Mouse (Mus musculus) gastrocnemius, postnatal 36 days (tissue): ENCODE data around the gene Spty2d1. TPM values are rescaled to one million over a fixed set of nuclear protein-coding genes. Genes with fewer than 3 reads are reported as not detected.
"Not testable (repeated sequence)": the region's sequence is repeated elsewhere in the genome, so short reads cannot be mapped to it uniquely, and the experiment has no call there.

Experiments
- DNase-seq, 2 experiments: peaks; one replicate each; pipeline ENCODE4 v3.0.0; 2022
- intact Hi-C: fragments of 180-260 bp; cut with DNase I; formaldehyde crosslinking; loops from one replicate; pipeline ENCODE4 v1.15.1; 2025
- total RNA-seq, 2 experiments: library from RNA; stranded (reverse); gene quantifications; 2 replicates each; pipeline ENCODE4 v1.2.3; 2021

The Spty2d1 gene
- total RNA-seq, 2 experiments from 2014 or later: 3.8 to 4.7 TPM

GRCm38 (mm10) chr7:46997008-46997407 is 11.2 kb downstream of the Spty2d1 start:
- no peak for DNase-seq
- intact Hi-C loops: no loop called here

- intact Hi-C loops: no loop called here
Observed at GRCm38 (mm10) chr7:46995558-46995957, 12.7 kb downstream of the Spty2d1 start.

GRCm38 (mm10) chr7:46993079-46993478 is 15.1 kb downstream of the Spty2d1 start:
- DNase-seq: no peak
- intact Hi-C loops: no loop called here

More at GRCm38 (mm10) chr7:46995558-46995957, 12.7 kb downstream of the Spty2d1 start:
- DNase-seq: no peak

GRCm38 (mm10) chr7:46989387-46989786 is 18.8 kb downstream of the Spty2d1 start:
- DNase-seq, intact Hi-C loops: not testable (repeated sequence)

GRCm38 (mm10) chr7:46987073-46987472 is 21.1 kb downstream of the Spty2d1 start:
- intact Hi-C loops: no loop called here
- DNase-seq: no peak

GRCm38 (mm10) chr7:46986646-46987045 is 21.6 kb downstream of the Spty2d1 start:
- no peak for DNase-seq
- intact Hi-C loops: no loop called here

DNA sequence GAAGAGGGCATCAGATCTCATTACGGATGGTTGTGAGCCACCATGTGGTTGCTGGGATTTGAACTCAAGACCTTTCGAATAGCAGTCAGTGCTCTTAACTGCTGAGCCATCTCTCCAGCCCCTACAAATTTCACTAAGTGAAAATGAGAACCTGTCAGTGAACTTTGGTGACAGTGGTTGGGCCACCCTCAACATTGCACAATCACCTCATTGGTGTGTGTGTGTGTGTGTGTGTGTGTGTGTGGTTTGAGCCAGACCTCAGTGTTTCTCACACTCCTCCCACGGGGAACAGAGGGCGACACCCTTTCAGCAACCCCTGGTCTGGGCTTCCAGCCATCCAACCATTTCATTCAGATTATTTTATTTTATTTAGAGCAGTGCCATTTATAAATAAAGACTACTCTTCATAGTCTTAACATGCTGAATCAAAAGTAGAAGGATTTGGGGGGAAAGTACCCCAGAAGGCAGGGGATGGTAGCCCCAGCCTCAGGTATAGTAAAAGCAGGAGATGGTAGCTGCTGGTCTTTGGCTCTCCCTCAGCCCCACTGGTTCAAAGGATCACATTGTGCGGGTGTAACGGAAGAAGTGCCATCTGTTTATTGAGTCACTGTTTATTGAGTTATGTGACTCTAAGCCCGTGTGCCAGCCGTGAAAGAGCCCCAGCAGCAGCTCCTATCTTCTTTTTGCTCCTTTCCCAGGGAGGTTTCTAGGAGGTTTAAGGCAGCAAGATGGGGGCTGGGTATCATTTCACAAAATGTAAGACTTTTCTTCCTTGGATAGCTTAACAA is 22.3 kb downstream of the Spty2d1 start:
- intact Hi-C loops: no loop called here

GRCm38 (mm10) chr7:46983280-46983679 is 24.9 kb downstream of the Spty2d1 start, which contains the start of gene Gm9999:
Gene Gm9999, plus strand, starts transcription at chr7:46983580.
- intact Hi-C loops: no loop called here
- no peak for DNase-seq

More for the DNA sequence above, 22.3 kb downstream of the Spty2d1 start:
- no peak for DNase-seq

- DNase-seq: no peak
- intact Hi-C loops: no loop called here
Observed at GRCm38 (mm10) chr7:46975456-46975855, 32.8 kb downstream of the Spty2d1 start.

GRCm38 (mm10) chr7:46974648-46975047 is 33.6 kb downstream of the Spty2d1 start:
- DNase-seq: no peak
- intact Hi-C loops: no loop called here

- intact Hi-C loops: no loop called here
- no peak for DNase-seq
Observed at GRCm38 (mm10) chr7:46969898-46970297, 38.3 kb downstream of the Spty2d1 start.

DNA sequence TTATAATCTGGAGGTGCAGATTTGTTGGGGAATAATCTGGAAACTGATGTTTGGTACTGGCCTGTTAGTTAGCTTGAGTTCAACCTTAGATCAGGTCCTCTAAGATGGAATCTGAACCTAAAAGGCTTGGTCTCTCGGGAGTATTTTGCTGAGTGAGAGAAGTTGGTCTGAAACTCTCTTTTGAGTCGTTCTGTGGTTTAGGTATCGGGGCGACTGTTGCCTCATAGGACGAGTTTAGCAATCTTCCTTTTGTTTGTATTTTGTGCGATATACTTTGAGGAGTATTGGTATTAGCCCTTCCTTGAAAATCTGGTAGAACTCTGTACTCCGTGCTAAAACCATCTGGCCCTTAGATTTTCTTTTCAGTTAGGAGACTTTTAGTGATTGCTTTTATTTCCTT is 44.1 kb downstream of the Spty2d1 start:
- no peak for DNase-seq
- intact Hi-C loops: loop anchor here (5.0 kb wide), 2 partner anchors 118 to 188 kb away; no protein-coding TSS in a partner anchor

DNA sequence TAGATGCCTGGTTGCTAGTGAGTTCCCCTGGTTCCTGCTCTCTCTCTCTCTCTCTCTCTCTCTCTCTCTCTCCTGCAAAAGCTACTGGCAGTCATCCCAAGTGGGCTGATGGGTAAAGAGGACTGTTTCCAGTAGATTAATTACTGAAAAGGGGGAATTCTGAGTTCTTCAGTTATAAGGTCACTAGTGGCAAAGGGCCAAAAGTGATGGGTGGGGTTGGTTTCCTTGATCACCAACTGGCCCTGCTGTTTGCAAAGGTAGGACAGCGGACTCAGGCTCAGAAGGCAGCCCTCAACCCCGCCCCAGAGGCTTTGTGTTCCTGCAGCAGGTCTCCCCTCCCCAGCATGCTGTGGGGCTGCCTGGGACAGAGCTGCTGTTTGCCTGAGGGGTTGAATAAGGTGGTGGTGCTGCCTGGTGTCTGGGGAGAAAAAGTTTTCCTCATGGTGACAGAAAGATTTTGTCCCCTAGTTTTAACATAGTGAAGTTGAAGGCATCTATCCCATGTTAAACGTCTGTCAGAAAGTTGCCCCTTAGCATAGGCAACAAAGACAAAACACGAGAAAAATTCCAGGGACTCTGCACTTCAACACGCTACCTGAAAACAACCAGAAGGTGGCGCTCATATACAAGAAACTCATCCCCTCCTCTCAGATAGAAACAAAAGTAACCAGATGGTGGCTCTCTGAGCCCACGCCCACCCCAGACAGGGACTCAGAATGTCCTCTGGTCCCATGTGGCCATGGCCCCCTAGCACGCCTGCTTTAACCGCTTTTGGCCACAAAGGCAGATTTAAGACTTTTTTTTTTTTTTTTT is 45.2 kb downstream of the Spty2d1 start:
- peak in 1 of 2 experiments; percentile 54 for DNase-seq
- intact Hi-C loops: loop anchor here (2.0 to 5.0 kb wide), 3 partner anchors 52 to 189 kb away; no protein-coding TSS in a partner anchor

DNA sequence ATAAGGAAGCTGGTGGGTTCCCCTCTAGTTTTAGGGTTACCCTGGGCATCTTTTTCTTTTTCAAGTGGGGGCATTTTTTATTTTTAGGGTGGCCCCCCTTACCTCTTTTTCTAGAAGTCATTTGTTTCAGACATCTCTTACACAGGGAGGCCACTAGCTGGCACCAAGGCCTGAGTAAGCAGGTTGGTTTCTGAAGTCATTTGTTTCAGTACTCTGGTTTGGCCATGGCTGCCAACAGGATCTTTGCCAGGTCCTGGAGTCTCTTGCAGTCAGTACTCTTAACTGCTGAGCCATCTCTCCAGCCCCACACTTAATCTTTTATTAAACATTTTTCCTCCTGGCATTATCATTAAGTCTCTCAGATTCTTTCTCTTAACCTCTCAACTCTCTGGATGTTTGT is 46.1 kb downstream of the Spty2d1 start:
- intact Hi-C loops: loop anchor here (2.0 to 5.0 kb wide), 3 partner anchors 53 to 190 kb away; no protein-coding TSS in a partner anchor
- no peak for DNase-seq

- DNase-seq: no peak
- intact Hi-C loops: loop anchor here (5.0 kb wide), 2 partner anchors 121 to 191 kb away; no protein-coding TSS in a partner anchor
Observed at GRCm38 (mm10) chr7:46960991-46961390, 47.2 kb downstream of the Spty2d1 start.

- intact Hi-C loops: no loop called here
- DNase-seq: no peak
Observed at GRCm38 (mm10) chr7:46958853-46959252, 49.4 kb downstream of the Spty2d1 start.

DNA sequence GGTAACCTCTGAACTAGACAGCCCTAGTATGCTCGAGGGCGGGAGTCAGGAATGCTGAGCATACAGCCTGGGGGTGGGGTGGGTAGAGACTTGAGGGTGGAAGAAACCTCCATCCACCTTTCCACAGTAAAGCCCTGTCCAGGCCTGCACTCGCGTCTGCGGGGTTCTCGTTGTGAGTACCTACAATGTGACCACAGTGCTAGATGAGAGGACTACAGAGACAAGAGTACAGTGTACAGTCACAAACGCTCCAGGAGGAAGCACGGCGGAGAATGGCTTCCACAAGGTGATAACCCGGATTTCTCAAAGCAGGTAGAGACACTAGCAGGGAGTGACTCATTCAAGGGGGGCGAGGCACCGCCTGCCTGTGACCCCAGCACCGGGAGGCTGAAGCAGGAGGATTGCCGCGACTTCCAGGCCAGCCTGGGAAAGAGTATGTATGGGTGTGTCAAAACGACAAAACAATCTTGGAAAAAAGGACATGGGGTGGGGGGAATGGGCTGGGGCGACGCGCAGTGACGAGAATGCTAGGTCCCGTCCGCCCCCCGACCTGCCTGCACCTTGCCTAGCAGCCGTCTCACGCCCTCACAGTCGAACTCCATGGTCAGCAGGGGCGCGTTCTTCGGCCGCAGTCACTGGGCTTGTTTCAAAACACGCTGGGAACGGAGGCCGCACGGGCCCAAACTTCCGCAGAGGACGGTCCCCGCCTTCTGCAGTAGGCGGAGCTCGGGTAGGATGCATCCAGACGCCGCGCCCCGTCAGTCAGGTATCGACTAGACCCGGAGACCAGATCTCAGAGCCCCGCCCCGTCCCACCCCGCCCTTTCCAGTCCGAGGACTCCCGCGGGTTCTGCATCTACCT is 50.1 kb downstream of the Spty2d1 start, which contains the start of gene Uevld:
Uevld (minus strand) TSS at position 697 of the 861 bp plus-strand sequence.
- intact Hi-C loops: no loop called here
- peak; percentile 91 to 95 for DNase-seq
